Mouse (Mus musculus): ENCODE measurements around the gene Malrd1.

The Malrd1 gene

DNA sequence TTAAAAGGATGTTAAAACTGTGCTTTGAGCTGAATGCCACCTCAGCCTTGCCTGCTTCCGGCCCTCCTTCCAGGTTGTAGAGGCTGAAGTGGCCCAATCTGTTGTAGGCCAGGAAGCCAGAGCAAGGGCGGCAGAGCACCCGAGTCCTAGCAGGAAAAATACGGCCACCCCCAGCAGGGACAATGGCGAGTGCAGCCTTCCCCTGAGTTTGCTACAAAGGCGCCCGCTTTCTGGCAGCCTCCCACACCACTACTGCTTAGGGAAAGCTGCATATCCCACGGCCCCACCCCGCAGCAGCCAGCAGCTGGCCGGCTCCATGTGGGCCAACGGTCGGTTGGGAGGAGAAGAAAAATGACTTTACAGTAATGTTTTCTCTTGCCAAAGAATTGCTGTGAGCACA lies 503.5 kb downstream of the Malrd1 start:
- no peak for DNase-seq (ENCODE audit: low spot score)

GRCm38 (mm10) chr2:16031559-16031958 lies 505.3 kb downstream of the Malrd1 start:
- DNase-seq (ENCODE audit: low spot score), result no peak

- no peak for DNase-seq (ENCODE audit: low spot score)
Measured at GRCm38 (mm10) chr2:16032804-16033203, 506.5 kb downstream of the Malrd1 start.

DNA sequence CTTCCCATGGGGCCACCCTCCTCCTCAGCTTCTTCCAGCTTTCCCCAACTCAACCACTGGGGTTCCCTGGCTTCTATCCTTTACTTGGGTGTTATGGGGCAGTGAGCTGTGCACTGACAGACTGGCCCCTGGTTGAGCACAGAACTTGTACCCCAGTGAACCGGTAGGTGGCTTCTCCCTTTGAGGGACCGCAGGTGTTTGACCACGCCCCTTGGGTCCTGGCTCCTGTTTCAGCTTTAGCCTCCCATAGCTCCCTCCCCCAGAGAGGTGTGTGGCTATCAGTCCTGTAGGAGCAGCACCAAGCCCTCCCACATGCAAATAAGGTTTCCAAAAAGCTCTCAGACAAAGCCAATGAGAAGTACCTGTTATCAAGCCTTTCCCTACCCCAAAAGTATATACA lies 584.4 kb downstream of the Malrd1 start:
- DNase-seq (ENCODE audit: low spot score), result no peak

- no peak for DNase-seq (ENCODE audit: low spot score)
Measured at GRCm38 (mm10) chr2:16113333-16113732, 587.1 kb downstream of the Malrd1 start.

GRCm38 (mm10) chr2:16147999-16148398 lies 621.7 kb downstream of the Malrd1 start:
- no peak for DNase-seq (ENCODE audit: low spot score)

- no peak for DNase-seq (ENCODE audit: low spot score)
Measured at GRCm38 (mm10) chr2:16152623-16153022, 626.3 kb downstream of the Malrd1 start.

DNA sequence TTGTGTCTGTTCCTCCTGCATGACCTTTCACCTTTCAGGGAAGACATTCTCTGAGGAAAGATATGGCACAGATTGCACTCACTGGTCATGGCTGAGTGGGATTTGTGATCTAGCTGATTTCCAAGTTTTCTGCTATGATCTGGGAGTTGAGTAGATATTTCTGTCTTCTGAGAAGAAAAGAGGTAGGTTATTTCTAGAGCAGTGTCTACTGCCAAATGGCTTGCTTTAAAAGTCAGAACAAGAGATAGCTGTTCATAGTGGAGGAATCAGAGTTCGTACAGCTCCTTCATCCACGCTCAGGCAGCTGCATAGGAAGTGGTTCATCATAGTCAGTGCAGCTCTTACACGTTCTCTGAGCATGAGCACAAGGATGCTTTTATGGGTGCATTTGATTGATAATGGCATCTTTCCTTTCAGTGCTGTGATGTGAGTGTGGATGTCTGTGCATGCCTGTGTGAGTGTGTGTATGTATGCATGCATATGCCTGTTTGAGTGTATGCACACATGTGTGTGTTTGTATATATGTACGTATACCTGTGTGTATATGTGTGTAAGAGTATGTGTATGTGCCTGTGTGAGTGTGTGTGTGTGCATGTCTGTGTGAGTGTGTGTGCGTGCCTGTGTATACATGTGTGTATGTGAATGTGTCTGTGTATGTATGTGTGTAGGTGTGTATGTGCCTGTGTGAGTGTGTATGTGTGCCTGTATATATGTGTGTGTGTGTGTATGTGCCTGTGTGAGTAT lies 637.1 kb downstream of the Malrd1 start:
- DNase-seq (ENCODE audit: low spot score), result no peak

DNA sequence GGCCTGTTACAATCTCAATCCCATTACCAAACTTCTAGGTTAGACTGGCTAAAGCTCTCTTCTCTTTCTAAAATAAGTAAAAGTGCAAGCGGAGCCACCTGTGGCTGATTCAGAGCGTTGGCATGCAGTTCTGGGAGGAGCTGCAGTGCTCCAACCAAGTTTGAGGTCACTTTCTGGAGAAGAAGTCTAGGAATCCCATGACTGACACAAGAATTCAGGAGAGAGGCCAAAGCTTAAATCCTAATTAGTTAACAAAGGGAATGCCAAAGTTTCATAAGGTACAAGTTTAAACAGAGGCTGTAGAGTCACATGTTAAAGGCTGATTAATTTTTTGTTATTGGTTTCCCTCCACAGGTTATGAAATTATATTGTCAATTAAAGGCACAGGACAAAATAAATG lies 642.3 kb downstream of the Malrd1 start:
- DNase-seq (ENCODE audit: low spot score), result no peak

DNA sequence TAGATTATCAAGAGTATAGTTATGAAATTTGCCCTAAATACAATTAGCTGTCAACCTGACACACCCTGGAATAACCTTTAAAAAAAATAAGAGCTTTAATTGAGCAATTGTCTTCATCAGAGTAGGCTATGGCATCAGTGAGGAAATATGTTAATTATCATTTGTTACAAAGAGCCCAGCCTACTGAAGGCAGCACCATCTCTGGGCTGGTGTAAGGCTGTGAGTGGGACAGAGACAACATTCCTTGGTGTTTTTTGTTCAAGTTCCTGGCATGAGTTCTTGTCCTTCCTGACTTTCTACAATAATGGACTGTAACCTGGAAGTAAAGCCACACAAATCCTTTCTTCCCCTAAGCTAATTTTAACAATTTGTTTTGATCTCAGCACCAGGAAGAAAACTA lies 645.8 kb downstream of the Malrd1 start:
- no peak for DNase-seq (ENCODE audit: low spot score)

DNA sequence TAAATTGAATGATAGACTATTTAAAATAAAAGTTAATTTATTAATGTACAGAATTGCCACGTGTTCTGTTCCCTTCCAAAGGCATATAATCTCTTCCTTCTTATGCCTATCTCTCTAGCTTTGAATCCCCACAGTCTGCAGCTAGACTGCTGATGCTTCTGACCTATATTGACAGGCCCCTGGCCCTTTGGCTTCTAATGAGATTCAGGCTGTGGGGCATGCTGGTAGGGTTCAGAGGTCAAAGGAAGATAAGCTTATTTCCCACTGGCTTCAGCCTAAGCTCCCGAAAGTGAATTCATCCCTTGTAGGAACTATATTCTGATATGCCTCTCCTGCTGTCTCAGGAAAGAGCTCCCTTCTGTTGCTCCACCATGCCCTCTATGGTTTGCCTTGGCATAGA lies 647.1 kb downstream of the Malrd1 start:
- DNase-seq (ENCODE audit: low spot score), result no peak

- no peak for DNase-seq (ENCODE audit: low spot score)
Measured at GRCm38 (mm10) chr2:16182140-16182539, 655.9 kb downstream of the Malrd1 start.

DNA sequence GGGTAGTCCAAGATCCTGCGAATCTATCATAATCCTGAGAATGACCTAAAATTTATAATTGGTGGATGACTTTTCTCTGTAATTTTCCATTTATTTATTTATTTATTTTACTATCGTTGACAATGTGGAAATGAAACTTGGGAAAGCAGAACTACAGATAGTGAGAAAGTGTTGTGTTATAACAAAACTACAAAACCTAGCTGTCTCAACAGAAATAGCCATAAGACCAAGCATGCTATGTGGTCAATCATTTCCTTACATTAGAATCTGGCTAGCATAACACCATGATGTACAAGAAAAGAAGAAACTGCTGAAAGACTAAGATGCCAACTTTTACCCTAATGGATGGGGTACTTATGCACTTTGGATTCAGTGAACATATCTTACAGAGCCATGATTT lies 656.9 kb downstream of the Malrd1 start:
- no peak for DNase-seq (ENCODE audit: low spot score)

- DNase-seq (ENCODE audit: low spot score), result no peak
Measured at GRCm38 (mm10) chr2:16210016-16210415, 683.7 kb downstream of the Malrd1 start.

GRCm38 (mm10) chr2:16212752-16213151 lies 686.5 kb downstream of the Malrd1 start:
- DNase-seq (ENCODE audit: low spot score), result no peak

GRCm38 (mm10) chr2:16214111-16214510 lies 687.8 kb downstream of the Malrd1 start:
- no peak for DNase-seq (ENCODE audit: low spot score)

- DNase-seq (ENCODE audit: low spot score), result no peak
Measured at GRCm38 (mm10) chr2:16228187-16228832, 702.0 kb downstream of the Malrd1 start.

GRCm38 (mm10) chr2:16240861-16241260 lies 714.6 kb downstream of the Malrd1 start:
- DNase-seq (ENCODE audit: low spot score), result no peak

DNA sequence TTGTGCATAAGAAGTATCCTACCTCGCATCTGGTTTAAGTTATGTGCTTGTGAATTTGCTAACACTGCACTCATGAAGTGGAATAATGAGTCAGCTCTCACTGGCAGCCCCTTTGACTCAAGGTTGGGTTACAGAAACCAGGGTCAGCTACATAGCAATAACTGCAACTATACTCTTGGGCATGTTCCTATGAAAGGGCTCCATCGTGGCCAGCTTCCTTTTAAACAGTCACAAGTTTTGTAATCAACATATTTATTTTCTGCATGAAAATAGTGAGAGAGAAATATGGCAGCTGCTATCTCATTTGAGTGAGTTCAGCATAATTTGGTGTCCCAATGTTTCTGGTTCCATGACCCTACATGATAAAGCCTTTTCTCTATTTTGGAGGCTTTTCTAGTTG lies 716.8 kb downstream of the Malrd1 start:
- DNase-seq (ENCODE audit: low spot score), result no peak

DNA sequence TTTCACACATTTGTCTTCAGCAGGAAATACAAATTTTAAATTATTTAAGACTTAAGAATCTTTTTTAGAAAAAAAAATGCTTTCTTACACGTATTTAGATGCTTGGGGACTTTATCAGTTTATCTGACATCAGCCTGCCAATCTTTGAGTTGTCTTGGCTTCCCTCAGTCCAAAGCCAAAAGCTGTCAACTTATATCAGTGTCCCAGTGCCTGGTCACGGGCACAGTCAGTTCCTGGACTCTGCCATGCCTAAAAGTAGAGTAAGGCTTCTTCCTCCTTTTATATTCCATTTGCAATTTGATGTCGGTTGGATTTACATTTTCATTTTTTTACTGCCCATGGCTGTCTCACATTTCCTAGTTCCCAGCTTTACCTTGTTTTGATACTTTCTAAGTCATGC lies 722.6 kb downstream of the Malrd1 start:
- DNase-seq (ENCODE audit: low spot score), result no peak

- no peak for DNase-seq (ENCODE audit: low spot score)
Measured at GRCm38 (mm10) chr2:16252274-16252673, 726.0 kb downstream of the Malrd1 start.
